Mouse (Mus musculus) CD4-positive, CD25-positive, alpha-beta regulatory T cell, adult 9 weeks (primary cell): ENCODE results near the gene Mmrn2. TPM values are rescaled to one million over a fixed set of nuclear protein-coding genes. Genes with fewer than 3 reads are reported as not detected.

ENCODE experiments used
- polyA plus RNA-seq: library from polyadenylated mRNA; unstranded; fragments of 100-300 nt; shearing (Covaris generic); gene quantifications from one replicate; pipeline ENCODE4 v1.2.1, GENCODE M21; 2017

Gene Mmrn2
- polyA plus RNA-seq: 0.14 TPM

GRCm38 (mm10) chr14:34375415-34375904, at the start of gene Mmrn2:
Mmrn2 (plus strand) TSS chr14:34375465.

GRCm38 (mm10) chr14:34355301-34355700, 20.0 kb upstream of the Mmrn2 start, which contains the start of gene Fam25c:
Fam25c (minus strand) TSS chr14:34355433.

GRCm38 (mm10) chr14:34374577-34374976, 688 bp upstream of the Mmrn2 start, which contains the start of gene Sncg:
Sncg (minus strand) TSS chr14:34374789.

Other genes starting within 250 kb of the Mmrn2 start
- gene Npy4r, start 223.0 kb upstream of the Mmrn2 start, polyA plus RNA-seq: not detected
- gene Gprin2, start 173.8 kb upstream of the Mmrn2 start, polyA plus RNA-seq: 0.05 TPM
- gene Syt15, start 155.9 kb upstream of the Mmrn2 start, polyA plus RNA-seq: 0.17 TPM
- 4.7 TPM for gene Shld2, start 65.0 kb upstream of the Mmrn2 start, polyA plus RNA-seq
- 12.3 TPM for gene Glud1, start 64.7 kb upstream of the Mmrn2 start, polyA plus RNA-seq
- not detected for gene Fam25c, start 20.0 kb upstream of the Mmrn2 start, polyA plus RNA-seq
- not detected for gene Sncg, start 676 bp upstream of the Mmrn2 start, polyA plus RNA-seq
- 0.15 TPM for gene Bmpr1a, start 127.9 kb downstream of the Mmrn2 start, polyA plus RNA-seq
- gene 9230112D13Rik, start 147.3 kb downstream of the Mmrn2 start, polyA plus RNA-seq: not detected
- not detected for gene Ldb3, start 213.2 kb downstream of the Mmrn2 start, polyA plus RNA-seq
- not detected for gene Opn4, start 224.7 kb downstream of the Mmrn2 start, polyA plus RNA-seq